Mouse (Mus musculus) neutrophil, adult 59 days (primary cell): ENCODE results near the gene Gm10944. TPM values are rescaled to one million over a fixed set of nuclear protein-coding genes. Genes with fewer than 3 reads are reported as not detected.

Experiments
- total RNA-seq, 2 experiments: library from RNA; stranded (reverse); gene quantifications; 1 replicate in 1 of 2; 2 replicates in 1 of 2; pipeline ENCODE4 v1.2.4; 2023

Gm10944 gene
- not detected for total RNA-seq

GRCm38 (mm10) chr10:10681048-10681447 is at the start of gene Gm10944:
Gm10944 (plus strand) TSS chr10:10681348.

Other genes starting within 250 kb of the Gm10944 start
- gene Adgb, start 209.0 kb upstream of the Gm10944 start, total RNA-seq, result under 1 TPM; 0.33 to 0.47 TPM
- 10 to 100 TPM; 83.6 to 95.6 TPM for gene Rab32, start 123.1 kb upstream of the Gm10944 start, total RNA-seq